Comparison of ENCODE assay signal across 7 mouse cellular contexts in the genomic region with DNA sequence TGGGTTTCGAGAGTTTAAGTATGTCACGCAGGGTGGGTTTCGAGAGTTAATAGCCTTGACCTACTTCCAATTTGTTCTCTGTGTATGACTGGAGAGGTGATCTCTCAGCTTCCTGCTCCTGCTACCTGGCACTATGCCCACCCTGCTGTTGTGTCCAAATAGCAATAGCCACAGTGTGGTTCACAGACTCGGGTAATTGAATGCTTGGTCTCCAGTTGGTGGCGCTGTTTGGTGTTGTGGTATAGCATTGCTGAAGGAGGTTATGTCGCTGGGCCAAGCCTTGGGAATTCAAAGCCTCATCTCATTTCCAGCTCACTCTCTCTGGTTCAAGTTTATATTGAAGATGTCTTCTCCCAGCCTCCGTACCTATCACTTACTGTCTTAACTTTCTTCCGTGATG.
A peak's percentile ranks its signal among the peaks of the same experiment; 100 is the strongest.
DNase-seq lines count a peak whose midpoint lies in the region; ATAC-seq and TF ChIP-seq lines count a peak whose summit lies in the region.

No protein-coding gene starts in this region.

- H3K9ac ChIP-seq in liver, postnatal 0 days (replicated peaks), result no peak overlapping the region
- H3K9ac ChIP-seq in liver, embryonic 11.5 days (ENCODE audit: low read depth, low read length), result no peak overlapping the region

- peak; percentile 37 for DNase-seq in liver, postnatal 0 days
- DNase-seq in liver, embryonic 11.5 days (ENCODE audit: low spot score), result no peak
- DNase-seq in adrenal gland, postnatal 36 days, result peak; percentile 5 to 48
- DNase-seq in cerebellum, postnatal 36 days, result peak; percentile 80 to 84
- DNase-seq in lung, postnatal 36 days, result peak; percentile 42
- DNase-seq in MN1 (ENCODE audit: low spot score), result no peak
- DNase-seq in thymus, postnatal 25 days, result no peak

- peak; percentile 31 for TF ChIP-seq CTCF in liver, postnatal 0 days (IDR thresholded peaks at IDR 0.05; ENCODE audit: low read depth)

- H3K4me2 ChIP-seq in liver, postnatal 0 days (ENCODE audit: low read depth, low read length), result no peak overlapping the region
- no peak overlapping the region for H3K4me2 ChIP-seq in liver, embryonic 11.5 days

- no peak for ATAC-seq in liver, postnatal 0 days
- no peak for ATAC-seq in liver, embryonic 11.5 days (replicated peaks; ENCODE audit: low FRiP score)

- no peak overlapping the region for H3K27ac ChIP-seq in liver, postnatal 0 days (ENCODE audit: low read depth)
- no peak overlapping the region for H3K27ac ChIP-seq in liver, embryonic 11.5 days (ENCODE audit: low read depth, low read length)

- no peaks in the 10 kb centered on the region for H3K9me3 ChIP-seq in liver, postnatal 0 days (ENCODE audit: low read length)
- H3K9me3 ChIP-seq in liver, embryonic 11.5 days (ENCODE audit: control insufficient read depth, low read length), result no peaks in the 10 kb centered on the region

- TF ChIP-seq EP300 in liver, postnatal 0 days (IDR thresholded peaks at IDR 0.05; ENCODE audit: low read depth), result no peak

- WGBS in liver, postnatal 0 days (ENCODE audit: insufficient replicate concordance), result 75% methylated on average over 8 of the region's 8 CpGs
- WGBS in liver, embryonic 11.5 days, result 73% methylated on average over 8 of the region's 8 CpGs

- no peaks in the 10 kb centered on the region for H3K36me3 ChIP-seq in liver, postnatal 0 days (replicated peaks; ENCODE audit: insufficient read depth, low read length)
- H3K36me3 ChIP-seq in liver, embryonic 11.5 days (ENCODE audit: control insufficient read depth, insufficient read depth, low read length), result no peaks in the 10 kb centered on the region

- no peaks in the 10 kb centered on the region for H3K27me3 ChIP-seq in liver, postnatal 0 days (ENCODE audit: insufficient read depth, low read length)
- H3K27me3 ChIP-seq in liver, embryonic 11.5 days (replicated peaks; ENCODE audit: control insufficient read depth, insufficient read depth, low read length), result no peaks in the 10 kb centered on the region

- peaks cover 6% of the 10 kb centered on the region; the same call in 1 of the 2 replicates for H3K4me1 ChIP-seq in liver, postnatal 0 days (ENCODE audit: insufficient read depth)
- no peaks in the 10 kb centered on the region for H3K4me1 ChIP-seq in liver, embryonic 11.5 days (replicated peaks; ENCODE audit: control insufficient read depth, insufficient read depth, low read length)

- H3K4me3 ChIP-seq in liver, postnatal 0 days (ENCODE audit: low read depth, low read length), result no peak overlapping the region
- H3K4me3 ChIP-seq in liver, embryonic 11.5 days (ENCODE audit: low read depth, low read length), result no peak overlapping the region

Comparison
In these comparisons a context has a peak if more than half of its experiments do, and no peak if none do; other contexts are left out.
1. DNase-seq: peak in liver, postnatal 0 days (single experiment), adrenal gland, postnatal 36 days (2 of 2), cerebellum, postnatal 36 days (2 of 2) and lung, postnatal 36 days (single experiment); none in liver, embryonic 11.5 days (single experiment), MN1 (single experiment) and thymus, postnatal 25 days (single experiment).